Mouse (Mus musculus): ENCODE measurements around the gene Tmem28. TPM values are rescaled to one million over a fixed set of nuclear protein-coding genes. Genes with fewer than 3 reads are reported as not detected.

Tmem28 gene
- polyA plus RNA-seq, 1 experiment, result not detected

- H3K9me3 ChIP-seq, result no peaks in the 10 kb centered on the region
- TF ChIP-seq FLI1 (IDR thresholded peaks at IDR 0.05; ENCODE audit: low read length) (no peak), GATA1 (IDR thresholded peaks at IDR 0.05; ENCODE audit: borderline replicate concordance, low read length) (no peak)
- H3K36me3 ChIP-seq (replicated peaks; ENCODE audit: low read length), result no peaks in the 10 kb centered on the region
- H3K4me3 ChIP-seq (replicated peaks), result no peak overlapping the region
- H3K4me1 ChIP-seq, result no peaks in the 10 kb centered on the region
- H3K27me3 ChIP-seq (replicated peaks), result peaks cover 33% of the 10 kb centered on the region
Measured at GRCm38 (mm10) chrX:99872632-99873201, 51.9 kb downstream of the Tmem28 start.

- no peaks in the 10 kb centered on the region for H3K9me3 ChIP-seq
- peaks cover 28% of the 10 kb centered on the region for H3K27me3 ChIP-seq (replicated peaks)
- no peaks in the 10 kb centered on the region for H3K4me1 ChIP-seq
- TF ChIP-seq GATA1 (IDR thresholded peaks at IDR 0.05; ENCODE audit: borderline replicate concordance, low read length), result no peak
- TF ChIP-seq FLI1 (IDR thresholded peaks at IDR 0.05; ENCODE audit: low read length), result no peak
- H3K36me3 ChIP-seq (replicated peaks; ENCODE audit: low read length), result no peaks in the 10 kb centered on the region
- H3K4me3 ChIP-seq (replicated peaks), result no peak overlapping the region
Measured at GRCm38 (mm10) chrX:99873259-99873919, 52.6 kb downstream of the Tmem28 start.

- Histone ChIP-seq H3K27me3 (replicated peaks) (peaks cover 25% of the 10 kb centered on the region), H3K9me3 (no peaks in the 10 kb centered on the region), H3K4me3 (replicated peaks) (no peak overlapping the region), H3K36me3 (replicated peaks; ENCODE audit: low read length) (no peaks in the 10 kb centered on the region), H3K4me1 (no peaks in the 10 kb centered on the region)
- no peak for TF ChIP-seq FLI1 (IDR thresholded peaks at IDR 0.05; ENCODE audit: low read length)
- TF ChIP-seq GATA1 (IDR thresholded peaks at IDR 0.05; ENCODE audit: borderline replicate concordance, low read length), result no peak
Measured at GRCm38 (mm10) chrX:99873920-99874296, 53.1 kb downstream of the Tmem28 start.

GRCm38 (mm10) chrX:99876781-99877180 lies 56.0 kb downstream of the Tmem28 start:
- Histone ChIP-seq H3K4me3 (replicated peaks) (no peak overlapping the region), H3K9me3 (no peaks in the 10 kb centered on the region), H3K27me3 (replicated peaks) (peaks cover 28% of the 10 kb centered on the region), H3K36me3 (replicated peaks; ENCODE audit: low read length) (no peaks in the 10 kb centered on the region), H3K4me1 (no peaks in the 10 kb centered on the region)
- TF ChIP-seq GATA1 (IDR thresholded peaks at IDR 0.05; ENCODE audit: borderline replicate concordance, low read length), result no peak

GRCm38 (mm10) chrX:99883396-99883795 lies 62.6 kb downstream of the Tmem28 start:
- Histone ChIP-seq H3K9me3 (no peaks in the 10 kb centered on the region), H3K4me1 (no peaks in the 10 kb centered on the region), H3K36me3 (replicated peaks; ENCODE audit: low read length) (no peaks in the 10 kb centered on the region), H3K27me3 (replicated peaks) (peaks cover 8% of the 10 kb centered on the region), H3K4me3 (replicated peaks) (no peak overlapping the region)
- no peak for TF ChIP-seq FLI1 (IDR thresholded peaks at IDR 0.05; ENCODE audit: low read length)
- TF ChIP-seq GATA1 (IDR thresholded peaks at IDR 0.05; ENCODE audit: borderline replicate concordance, low read length), result no peak

Other genes starting within 250 kb of the Tmem28 start
- not detected in 2 replicates for gene Eda, start 154.6 kb downstream of the Tmem28 start, polyA plus RNA-seq (2012; ENCODE audit: insufficient read depth, low replicate concordance)